In genomic region chr5:43467214-43467613, GRCm38 (mm10) we compare ENCODE assay signal across 26 mouse cellular contexts. TPM values are rescaled to one million over a fixed set of nuclear protein-coding genes. Genes with fewer than 3 reads are reported as not detected.
"Had no signal": no experiment of that assay in that cellular context is flagged by ENCODE, and none has a peak within 500 bp of the region (broad histone marks: within the 10 kb centered on the region; RNA-seq: fewer than 3 reads in every experiment).

No protein-coding gene starts in this region.

- H3K4me3 ChIP-seq: heart, embryonic 13.5 days; heart, embryonic 15.5 days; hindbrain, embryonic 13.5 days; hindbrain, embryonic 15.5 days; intestine, embryonic 15.5 days; layer of hippocampus, adult 2 months; left cerebral cortex, adult 2 months; limb, embryonic 10.5 days; limb, embryonic 12.5 days; liver, embryonic 13.5 days had no signal

- H3K4me2 ChIP-seq: heart, embryonic 11.5 days; heart, embryonic 13.5 days; heart, embryonic 15.5 days; hindbrain, embryonic 13.5 days; hindbrain, embryonic 15.5 days; intestine, embryonic 15.5 days; limb, embryonic 12.5 days; liver, embryonic 11.5 days; liver, embryonic 13.5 days had no signal

- DNase-seq: forebrain, postnatal 0 days; gastrocnemius, postnatal 10 days; gastrocnemius, postnatal 36 days; heart, postnatal 14 days; heart, postnatal 36 days; kidney, adult 18-20 months; kidney, adult 8-10 months; kidney, postnatal 10 days; kidney, postnatal 25 days; kidney, postnatal 4 days; liver; liver, embryonic 13.5 days had no signal

- H3K4me1 ChIP-seq: hindbrain, embryonic 13.5 days; hindbrain, embryonic 15.5 days; intestine, embryonic 15.5 days; limb, embryonic 10.5 days; limb, embryonic 12.5 days; liver, embryonic 13.5 days had no signal

- ATAC-seq: forebrain, postnatal 0 days; inflammation-experienced regulatory T-cells, adult 6 months; intestine, embryonic 15.5 days; intestine, postnatal 0 days had no signal

- H3K9me3 ChIP-seq: heart, embryonic 13.5 days; heart, embryonic 15.5 days; hindbrain, embryonic 13.5 days; hindbrain, embryonic 15.5 days; intestine, embryonic 15.5 days; limb, embryonic 10.5 days; limb, embryonic 12.5 days; liver, embryonic 13.5 days had no signal

- H3K36me3 ChIP-seq: heart, embryonic 13.5 days; heart, embryonic 15.5 days; hindbrain, embryonic 13.5 days; hindbrain, embryonic 15.5 days; intestine, embryonic 15.5 days; limb, embryonic 10.5 days; limb, embryonic 12.5 days; liver, embryonic 13.5 days had no signal

- H3K27ac ChIP-seq: heart, embryonic 13.5 days; heart, embryonic 15.5 days; hindbrain, embryonic 13.5 days; hindbrain, embryonic 15.5 days; intestine, embryonic 15.5 days; layer of hippocampus, adult 2 months; left cerebral cortex, adult 2 months; limb, embryonic 10.5 days; limb, embryonic 12.5 days; liver, embryonic 13.5 days had no signal

- H3K27me3 ChIP-seq: heart, embryonic 13.5 days; heart, embryonic 15.5 days; hindbrain, embryonic 13.5 days; hindbrain, embryonic 15.5 days; intestine, embryonic 15.5 days; limb, embryonic 12.5 days; liver, embryonic 13.5 days had no signal

- H3K9ac ChIP-seq: forebrain, postnatal 0 days; heart, embryonic 13.5 days; heart, embryonic 15.5 days; hindbrain, embryonic 13.5 days; hindbrain, embryonic 15.5 days; intestine, embryonic 15.5 days; limb, embryonic 12.5 days; liver, embryonic 13.5 days had no signal

RNA-seq across cellular contexts. Expression of gene C1qtnf7, which starts 48.1 kb away (rescaled TPM):
- total RNA-seq: hematopoietic stem cell, adult 5-6 weeks had no signal
- polyA plus RNA-seq: inflammation-experienced regulatory T-cells, adult 6 months had no signal
